Mouse (Mus musculus) midbrain, postnatal 0 days (tissue): ENCODE results near the gene Tbc1d2b. TPM values are rescaled to one million over a fixed set of nuclear protein-coding genes. Genes with fewer than 3 reads are reported as not detected.

Source experiments
- ATAC-seq: fragments of 200-750 bp; cut with Nextera tagmentation; 2 replicates; pipeline ENCODE4 v1.8.0; 2017; ENCODE audit warnings: moderate number of reproducible peaks, mild to moderate bottlenecking, moderate TSS enrichment, moderate library complexity; ENCODE audit not compliant: low FRiP score
- DNase-seq: peaks from one replicate; pipeline ENCODE4 v3.0.0-alpha.2; 2015; ENCODE audit warnings: low spot score
- H3K27ac ChIP-seq: fragments of 300-500 bp; sonication (generic); 2 replicates; pipeline ENCODE4 v1.5.1; 2014; ENCODE audit warnings: low read depth, mild to moderate bottlenecking, low read length, mixed read lengths
- H3K27me3 ChIP-seq: fragments of 300-500 bp; sonication (generic); 2 replicates; pipeline ENCODE4 v1.6.1; 2014; ENCODE audit warnings: low read length, control low read depth, mixed read lengths; ENCODE audit not compliant: insufficient read depth
- H3K36me3 ChIP-seq: fragments of 300-500 bp; sonication (generic); 2 replicates; pipeline ENCODE4 v1.6.1; 2014; ENCODE audit warnings: low read length, control low read depth, mixed read lengths; ENCODE audit not compliant: insufficient read depth
- H3K4me1 ChIP-seq: fragments of 300-500 bp; sonication (generic); 2 replicates; pipeline ENCODE4 v1.6.1; 2014; ENCODE audit warnings: mild to moderate bottlenecking, control low read depth, antibody characterized with exemption, low read length, mixed read lengths; ENCODE audit not compliant: insufficient read depth
- H3K4me2 ChIP-seq: fragments of 300-500 bp; sonication (generic); 2 replicates; pipeline ENCODE4 v1.6.1; 2014; ENCODE audit warnings: low read depth, mild to moderate bottlenecking, low read length, mixed read lengths; ENCODE audit not compliant: poor library complexity, severe bottlenecking
- H3K4me3 ChIP-seq: fragments of 300-500 bp; sonication (generic); 2 replicates; pipeline ENCODE4 v1.5.1; 2014; ENCODE audit warnings: low read depth, mild to moderate bottlenecking, low read length, moderate library complexity
- H3K9ac ChIP-seq: fragments of 300-500 bp; sonication (generic); replicated peaks from 2 replicates; pipeline ENCODE4 v1.6.1; 2014; ENCODE audit warnings: mild to moderate bottlenecking, low read length, moderate library complexity, mixed read lengths; ENCODE audit not compliant: poor library complexity, severe bottlenecking
- H3K9me3 ChIP-seq: fragments of 300-500 bp; sonication (generic); 2 replicates; pipeline ENCODE4 v1.6.1; 2016; ENCODE audit warnings: low read length, control low read depth
- CTCF ChIP-seq: IDR thresholded peaks from 2 replicates; pipeline ENCODE4 v1.5.1; 2016; ENCODE audit warnings: antibody characterized with exemption, mild to moderate bottlenecking
- WGBS: fragments of 180-500 bp; shearing (Covaris S2); extraction: QIAGEN DNeasy Blood & Tissue Kit; methylation state at CpG from one replicate; pipeline ENCODE4 v1.1.7; 2014; 5-methylcytosine and 5-hydroxymethylcytosine counted together
- polyA plus RNA-seq: library from polyadenylated mRNA; unstranded; fragments of >200 nt; fragmentation: Nextera tagmentation; extraction: Ambion mirVana; gene quantifications from 2 replicates; pipeline ENCODE4 v1.2.1, GENCODE M21; 2015
- total RNA-seq: library from RNA; depleted of rRNA; stranded (reverse); fragments of >200 nt; gene quantifications from 2 replicates; pipeline ENCODE4 v1.2.3, GENCODE M21; 2014

The Tbc1d2b gene
- total and polyA plus RNA-seq, 2 experiments from 2014 or later = 3.7 to 21.6 TPM

GRCm38 (mm10) chr9:90250141-90250775 is 20.3 kb downstream of the Tbc1d2b start:
- no peak overlapping the region for H3K4me3 ChIP-seq
- H3K27ac ChIP-seq = no peak overlapping the region
- no peak overlapping the region for H3K9ac ChIP-seq
- 92% methylated on average over 5 of the region's 5 CpGs for WGBS
- TF ChIP-seq CTCF = no peak
- H3K27me3 ChIP-seq = no peaks in the 10 kb centered on the region
- ATAC-seq (no peak), DNase-seq (no peak)
- H3K4me2 ChIP-seq = no peak overlapping the region
- no peaks in the 10 kb centered on the region for H3K9me3 ChIP-seq
- H3K36me3 ChIP-seq = peaks cover 6% of the 10 kb centered on the region; the same call in 1 of the 2 replicates
- H3K4me1 ChIP-seq = no peaks in the 10 kb centered on the region

- H3K9ac ChIP-seq = no peak overlapping the region
- H3K4me2 ChIP-seq = no peak overlapping the region
- TF ChIP-seq CTCF = no peak
- ATAC-seq = no peak
- no peak overlapping the region for H3K27ac ChIP-seq
- no peaks in the 10 kb centered on the region for H3K4me1 ChIP-seq
- no peaks in the 10 kb centered on the region for H3K9me3 ChIP-seq
- DNase-seq = no peak
- H3K27me3 ChIP-seq = no peaks in the 10 kb centered on the region
- H3K36me3 ChIP-seq = peaks cover 6% of the 10 kb centered on the region; the same call in 1 of the 2 replicates
- no peak overlapping the region for H3K4me3 ChIP-seq
- 89% methylated on average over 2 of the region's 2 CpGs for WGBS
Observed at GRCm38 (mm10) chr9:90249036-90249435, 21.6 kb downstream of the Tbc1d2b start.

GRCm38 (mm10) chr9:90248326-90248725 is 22.3 kb downstream of the Tbc1d2b start:
- Histone ChIP-seq H3K4me3 (no peak overlapping the region), H3K27me3 (no peaks in the 10 kb centered on the region), H3K9me3 (no peaks in the 10 kb centered on the region), H3K27ac (no peak overlapping the region), H3K9ac (no peak overlapping the region), H3K4me1 (no peaks in the 10 kb centered on the region), H3K4me2 (no peak overlapping the region), H3K36me3 (peaks cover 6% of the 10 kb centered on the region; the same call in 1 of the 2 replicates)
- no peak for DNase-seq
- 94% methylated on average over 7 of the region's 7 CpGs for WGBS
- no peak for ATAC-seq
- TF ChIP-seq CTCF = no peak

- Histone ChIP-seq H3K4me1 (no peaks in the 10 kb centered on the region), H3K9me3 (no peaks in the 10 kb centered on the region), H3K4me2 (no peak overlapping the region), H3K9ac (no peak overlapping the region), H3K27ac (no peak overlapping the region), H3K27me3 (no peaks in the 10 kb centered on the region), H3K36me3 (peaks cover 6% of the 10 kb centered on the region; the same call in 1 of the 2 replicates), H3K4me3 (no peak overlapping the region)
- no peak for TF ChIP-seq CTCF
- 83% methylated on average over 7 of the region's 7 CpGs for WGBS
- ATAC-seq = no peak
- no peak for DNase-seq
Observed at GRCm38 (mm10) chr9:90247316-90247715, 23.3 kb downstream of the Tbc1d2b start.

GRCm38 (mm10) chr9:90245781-90246180 is 24.8 kb downstream of the Tbc1d2b start:
- no peak for ATAC-seq
- Histone ChIP-seq H3K27me3 (no peaks in the 10 kb centered on the region), H3K4me1 (no peaks in the 10 kb centered on the region), H3K27ac (no peak overlapping the region), H3K9ac (no peak overlapping the region), H3K4me2 (no peak overlapping the region), H3K36me3 (peaks cover 6% of the 10 kb centered on the region; the same call in 1 of the 2 replicates), H3K4me3 (no peak overlapping the region), H3K9me3 (no peaks in the 10 kb centered on the region)
- WGBS = 92% methylated on average over 5 of the region's 5 CpGs
- no peak for DNase-seq
- no peak for TF ChIP-seq CTCF

- Histone ChIP-seq H3K4me2 (no peak overlapping the region), H3K4me3 (no peak overlapping the region), H3K27ac (no peak overlapping the region), H3K27me3 (no peaks in the 10 kb centered on the region), H3K36me3 (peaks cover 6% of the 10 kb centered on the region; the same call in 1 of the 2 replicates), H3K9me3 (no peaks in the 10 kb centered on the region), H3K4me1 (no peaks in the 10 kb centered on the region), H3K9ac (no peak overlapping the region)
- TF ChIP-seq CTCF = no peak
- DNase-seq (no peak), ATAC-seq (no peak)
- 97% methylated on average over 6 of the region's 6 CpGs for WGBS
Observed at GRCm38 (mm10) chr9:90245206-90245605, 25.4 kb downstream of the Tbc1d2b start.
